Mouse (Mus musculus) olfactory bulb, adult 2 months (tissue): ENCODE measurements at regions not wholly inside any gene's neighbourhood (a gene's known extent, or its start where the extent isn't known, plus 50 kb on each side); places are given as distances from the start of the nearest gene placed in this dataset.
"Not testable (repeated sequence)": the region's sequence is repeated elsewhere in the genome, so short reads cannot be mapped to it uniquely, and the experiment has no call there.

ENCODE experiments used
- CTCF ChIP-seq: fragments of 200-500 bp; IDR thresholded peaks from 2 replicates; pipeline ENCODE4 v1.5.1; 2012; ENCODE audit warnings: low read depth, mild to moderate bottlenecking, low read length, moderate library complexity; ENCODE audit not compliant: insufficient read depth
- POLR2A ChIP-seq: fragments of 200-500 bp; IDR thresholded peaks from 2 replicates; pipeline ENCODE4 v1.6.1; 2012; ENCODE audit warnings: mild to moderate bottlenecking, low read depth, low read length, moderate library complexity; ENCODE audit not compliant: insufficient read depth

DNA sequence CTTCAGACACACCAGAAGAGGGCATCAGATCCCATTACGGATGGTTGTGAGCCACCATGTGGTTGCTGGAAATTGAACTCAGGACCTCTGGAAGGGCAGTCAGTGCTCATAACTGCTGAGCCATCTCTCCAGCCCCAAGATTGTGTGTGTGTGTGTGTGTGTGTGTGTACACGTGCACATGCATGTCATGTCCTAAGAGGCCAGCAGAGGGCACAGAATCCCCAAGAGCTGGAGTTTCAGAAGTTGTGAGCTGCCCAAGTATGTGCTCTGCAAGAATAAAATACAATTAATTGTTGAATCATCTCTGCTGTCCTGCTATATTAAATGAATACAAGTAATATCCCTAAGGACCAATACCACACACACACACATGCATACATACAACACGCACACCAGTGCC, 130.8 kb upstream of the Mrps10 start:
- not testable (repeated sequence) for TF ChIP-seq CTCF, POLR2A
